Mouse (Mus musculus) cerebellum, adult (tissue): ENCODE results near the gene Rab3il1.

Experiments used
- ATAC-seq: cut with Nextera tagmentation; 2 replicates; pipeline ENCODE4 v1.9.2; 2017; ENCODE audit warnings: mild to moderate bottlenecking, moderate library complexity, mixed read lengths; ENCODE audit not compliant: insufficient number of reproducible peaks, low FRiP score, low TSS enrichment

Gene Rab3il1

DNA sequence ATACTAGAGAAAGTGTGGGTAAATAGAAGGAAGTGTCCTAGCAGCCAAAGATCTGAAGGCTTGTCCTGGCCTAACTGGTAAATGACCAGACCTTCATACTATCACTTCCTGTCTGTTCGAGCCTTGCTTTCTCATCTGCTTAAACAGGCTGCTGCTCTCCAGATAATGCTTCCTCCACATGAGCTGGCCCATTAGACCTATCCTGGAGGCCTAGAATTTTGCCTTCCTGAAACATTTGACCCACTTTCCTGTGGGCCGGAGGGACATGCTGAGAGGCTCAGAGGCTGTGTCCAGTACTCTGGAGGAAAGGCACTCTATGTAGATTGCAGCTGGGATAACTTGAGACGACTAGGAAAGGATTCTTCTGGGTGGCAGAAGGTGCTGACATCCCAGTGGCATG, 80.6 kb downstream of the Rab3il1 start:
- ATAC-seq: no peak

DNA sequence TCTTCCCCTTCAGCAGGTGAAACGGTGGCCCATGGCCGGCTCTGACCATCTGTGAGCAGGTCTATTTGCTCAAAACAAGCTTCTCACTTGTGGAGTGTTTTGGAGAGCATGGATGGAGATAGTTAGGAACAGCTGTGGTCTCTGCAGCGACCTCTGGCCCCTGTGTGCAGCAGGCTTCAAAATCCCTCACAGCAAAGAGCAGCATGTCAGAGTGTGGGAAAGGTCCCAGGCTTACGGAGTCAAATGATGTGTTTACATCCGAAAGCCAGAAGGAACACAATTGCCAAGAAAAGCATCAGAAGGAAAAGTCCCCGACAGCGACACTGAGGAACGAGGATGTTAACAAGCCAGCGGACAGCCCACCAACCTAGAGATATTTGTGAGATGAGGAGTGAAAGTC, 84.0 kb downstream of the Rab3il1 start:
- ATAC-seq: no peak

DNA sequence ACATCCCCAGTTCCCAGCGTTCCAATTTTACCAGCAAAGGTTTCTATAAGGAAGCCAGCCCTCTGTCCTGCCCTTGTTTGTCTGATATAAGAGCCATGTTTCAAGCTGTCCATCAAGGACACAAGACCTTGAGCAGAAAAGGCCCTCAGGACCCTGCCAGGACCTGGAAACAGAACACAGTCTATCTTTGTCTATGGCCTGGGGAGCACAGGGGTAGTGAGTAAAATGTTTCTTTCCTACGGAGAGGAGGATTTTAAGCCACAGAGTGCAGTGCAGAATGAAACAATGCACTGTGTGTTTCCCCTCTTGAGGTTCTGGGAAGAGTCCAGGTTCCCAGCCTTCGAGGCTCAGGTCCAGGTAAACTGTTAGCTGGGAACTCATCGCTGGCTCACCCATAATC, 85.5 kb downstream of the Rab3il1 start:
- ATAC-seq: no peak
